Mouse (Mus musculus) testis, postnatal 10 days (tissue): ENCODE measurements at regions not wholly inside any gene's neighbourhood (a gene's known extent, or its start where the extent isn't known, plus 50 kb on each side); places are given as distances from the start of the nearest gene placed in this dataset.

Experiments used
- DNase-seq: peaks from one replicate; pipeline ENCODE4 v3.0.0; 2021; ENCODE audit warnings: low spot score

DNA sequence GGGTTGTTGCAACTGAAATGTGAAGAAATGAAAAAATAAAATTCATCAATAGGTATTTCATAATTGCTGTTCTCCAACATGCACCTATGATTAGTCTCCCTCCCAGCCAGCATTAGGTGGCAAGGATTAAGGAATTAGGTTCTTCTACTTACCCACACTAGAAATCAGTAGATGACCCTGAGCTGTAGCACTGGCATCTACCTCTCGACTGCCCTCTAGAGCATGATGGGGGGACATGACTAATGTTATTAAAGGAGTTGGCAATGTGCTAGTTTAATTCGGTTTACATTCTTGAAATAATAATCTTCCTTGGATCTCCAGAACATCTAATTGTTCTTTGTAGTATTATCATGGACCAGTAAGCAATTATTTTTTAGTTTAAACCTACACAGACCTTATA lies 370.9 kb downstream of the Dcdc2c start:
- DNase-seq: no peak

DNA sequence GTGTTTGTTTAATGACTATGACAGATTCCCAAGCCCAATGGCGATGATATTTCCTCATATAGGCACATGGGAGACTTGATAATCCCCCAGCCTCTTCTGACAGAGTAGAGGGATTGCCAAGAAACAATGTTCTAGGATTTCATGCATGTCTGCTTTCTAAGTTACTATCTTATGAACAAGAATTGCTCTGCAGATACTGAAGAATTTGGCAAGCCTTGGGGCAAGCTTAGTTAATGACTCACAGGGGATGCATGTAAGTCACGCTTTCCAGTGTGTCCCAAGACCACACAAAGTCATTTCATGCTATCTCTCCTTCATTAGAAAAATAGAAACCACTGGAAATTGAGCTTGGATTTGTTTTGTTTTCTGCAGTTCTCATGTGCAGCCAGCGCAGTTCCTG lies 376.2 kb downstream of the Dcdc2c start:
- no peak for DNase-seq

- no peak for DNase-seq
These were observed 378.1 kb downstream of the Dcdc2c start for GRCm38 (mm10) chr12:28174078-28174477.

DNA sequence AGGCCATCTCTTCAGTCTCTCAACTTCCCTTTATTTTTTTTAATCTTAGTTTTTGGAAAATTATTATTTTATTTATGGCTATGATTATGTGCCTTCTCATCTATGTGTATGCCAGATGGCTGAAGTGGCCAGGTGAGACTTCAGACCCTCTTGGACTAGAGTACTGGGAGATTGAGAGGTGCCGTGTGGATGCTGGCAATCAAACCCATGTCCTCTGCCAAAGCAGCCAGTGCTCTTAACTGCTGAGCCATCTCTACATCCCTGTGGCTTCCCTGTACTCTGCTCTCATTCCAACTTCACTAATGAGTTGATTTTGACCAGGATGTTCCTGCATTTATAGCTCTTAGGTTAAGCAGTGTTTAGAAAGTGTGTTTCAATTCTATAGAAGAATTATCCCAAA lies 393.4 kb downstream of the Dcdc2c start:
- no peak for DNase-seq

GRCm38 (mm10) chr12:28150759-28151158 lies 401.4 kb downstream of the Dcdc2c start:
- no peak for DNase-seq

DNA sequence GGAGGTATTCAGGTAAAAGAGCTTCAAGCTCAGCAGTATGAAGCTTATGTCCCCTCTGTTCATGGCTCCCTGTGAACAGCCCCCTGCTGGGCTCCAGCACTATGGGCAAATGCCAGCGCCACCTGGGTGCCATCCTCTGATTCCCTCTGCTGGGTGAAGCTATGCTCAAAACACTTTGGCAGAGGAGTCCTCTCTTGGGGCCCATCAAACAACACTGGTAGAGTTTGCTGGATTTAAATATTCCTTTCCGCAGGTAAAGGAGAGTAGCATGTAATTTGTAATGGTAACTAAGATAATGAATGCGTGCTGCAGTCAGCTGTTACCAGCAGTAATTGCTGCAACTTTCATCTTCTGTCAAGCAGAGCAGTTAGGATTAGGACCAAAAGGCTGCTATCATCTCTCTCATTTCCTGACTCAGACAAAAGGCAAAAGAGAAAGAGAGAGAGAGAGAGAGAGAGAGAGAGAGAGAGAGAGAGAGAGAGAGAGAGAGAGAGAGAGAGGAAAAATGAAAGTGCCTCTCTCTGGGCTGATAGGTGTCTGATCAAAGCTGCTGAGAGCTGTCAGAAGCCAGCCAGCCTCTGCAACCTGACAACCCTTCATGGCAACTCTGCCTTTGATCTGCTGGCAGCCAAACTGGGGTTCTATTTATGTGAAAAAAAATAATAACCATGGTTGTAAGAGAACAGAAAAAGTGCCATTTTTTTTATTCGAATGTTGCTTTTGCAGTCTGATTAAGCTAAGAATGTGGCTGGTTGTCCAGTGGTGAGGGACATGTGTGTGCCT lies 416.2 kb downstream of the Dcdc2c start:
- DNase-seq: no peak

DNA sequence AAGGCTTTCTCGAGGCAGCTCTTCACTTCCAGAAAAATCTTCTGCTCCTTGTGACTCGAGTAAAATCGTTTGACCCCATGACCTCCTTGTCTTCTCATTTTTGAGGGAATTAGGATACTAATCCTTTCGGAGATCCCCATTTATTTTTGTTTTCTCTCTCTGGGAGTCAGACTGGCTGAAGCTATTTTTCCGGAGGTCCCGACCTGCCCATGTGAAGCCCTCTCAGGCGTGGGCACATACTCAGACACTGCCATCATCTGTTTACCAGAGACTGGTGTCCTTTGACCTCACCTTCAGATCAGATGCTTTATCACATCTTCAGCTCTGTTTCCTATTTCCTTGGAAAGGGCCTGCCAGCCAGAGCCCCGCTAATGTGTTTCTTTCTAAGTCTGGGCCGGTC lies 429.4 kb downstream of the Dcdc2c start:
- no peak for DNase-seq

DNA sequence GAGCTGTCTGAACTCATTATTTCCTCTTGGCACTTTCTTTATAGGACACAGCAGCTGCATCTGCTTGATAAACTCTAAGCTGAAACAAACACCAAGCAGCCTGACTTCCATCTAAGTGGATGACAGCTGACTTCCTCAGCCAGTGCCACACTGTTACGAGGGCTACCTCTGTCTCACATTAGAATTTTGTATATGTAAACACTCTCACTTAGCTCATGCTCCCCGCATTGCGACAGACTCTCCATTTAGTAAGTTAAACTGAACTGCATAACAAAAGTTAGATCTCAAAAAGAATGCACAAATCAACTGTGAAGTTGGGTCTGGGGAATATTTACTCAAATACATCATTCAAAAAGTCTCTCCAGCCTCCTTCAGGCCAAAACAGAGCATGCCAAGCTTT lies 432.1 kb downstream of the Dcdc2c start:
- DNase-seq: no peak

DNA sequence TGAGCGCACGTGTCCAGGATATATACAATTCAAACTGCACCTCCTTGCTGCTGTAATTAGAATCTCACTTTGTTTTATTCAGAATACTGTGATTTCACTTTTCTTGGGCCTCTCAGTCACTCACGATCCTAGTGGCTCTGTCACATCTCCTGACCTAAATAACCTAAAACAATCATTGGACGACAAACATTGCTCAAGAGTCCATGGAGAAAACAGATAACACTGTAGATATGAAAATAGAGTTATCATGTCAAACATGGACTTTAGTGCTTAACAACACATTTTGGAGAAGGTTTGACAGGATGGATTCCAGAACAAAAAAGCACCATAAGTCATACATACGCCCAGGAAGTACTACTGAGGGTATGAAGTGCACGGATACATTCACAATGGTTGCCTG lies 461.5 kb downstream of the Dcdc2c start:
- DNase-seq: no peak

- DNase-seq: no peak
These were observed 466.7 kb downstream of the Dcdc2c start for GRCm38 (mm10) chr12:28085460-28085859.

- DNase-seq: no peak
These were observed 475.6 kb downstream of the Dcdc2c start for GRCm38 (mm10) chr12:28076606-28077005.

DNA sequence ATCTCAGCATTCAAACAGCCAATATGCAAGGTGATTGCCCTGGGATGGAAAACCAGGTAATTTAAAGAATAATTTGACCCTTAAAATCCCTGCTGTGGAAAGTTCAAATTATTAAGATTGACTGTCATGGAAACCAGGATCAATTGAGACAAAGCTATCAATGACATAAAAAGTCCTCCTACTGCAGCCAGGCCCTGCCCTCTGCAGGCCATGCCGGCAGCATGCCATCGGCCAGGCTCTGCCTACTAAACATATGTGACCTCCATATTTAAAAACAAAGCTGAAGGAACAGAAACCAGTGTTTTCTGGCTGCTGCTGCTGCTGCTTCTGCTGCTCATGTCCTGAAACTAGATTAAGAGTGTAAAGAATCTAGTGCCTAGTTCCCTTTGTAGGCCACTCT lies 483.6 kb downstream of the Dcdc2c start:
- no peak for DNase-seq

DNA sequence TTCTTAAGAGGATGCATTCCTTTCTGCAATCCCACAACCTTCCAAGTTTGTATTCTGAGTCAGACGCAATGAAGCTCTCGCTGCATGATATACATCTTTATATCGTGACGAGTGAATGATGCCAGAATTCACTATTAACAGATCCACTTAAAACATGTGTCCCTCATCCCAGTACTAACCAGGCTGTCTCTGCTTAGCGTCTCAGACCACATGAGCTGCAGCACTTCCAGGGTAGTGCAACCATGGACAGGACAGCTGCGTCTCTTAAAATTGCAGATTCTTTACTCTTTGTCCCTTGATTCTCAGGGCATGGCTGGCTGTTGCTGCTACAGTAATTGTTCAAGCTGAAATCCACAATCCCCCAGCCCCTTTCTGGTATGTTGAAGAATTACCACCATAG lies 491.9 kb downstream of the Dcdc2c start:
- DNase-seq: no peak

DNA sequence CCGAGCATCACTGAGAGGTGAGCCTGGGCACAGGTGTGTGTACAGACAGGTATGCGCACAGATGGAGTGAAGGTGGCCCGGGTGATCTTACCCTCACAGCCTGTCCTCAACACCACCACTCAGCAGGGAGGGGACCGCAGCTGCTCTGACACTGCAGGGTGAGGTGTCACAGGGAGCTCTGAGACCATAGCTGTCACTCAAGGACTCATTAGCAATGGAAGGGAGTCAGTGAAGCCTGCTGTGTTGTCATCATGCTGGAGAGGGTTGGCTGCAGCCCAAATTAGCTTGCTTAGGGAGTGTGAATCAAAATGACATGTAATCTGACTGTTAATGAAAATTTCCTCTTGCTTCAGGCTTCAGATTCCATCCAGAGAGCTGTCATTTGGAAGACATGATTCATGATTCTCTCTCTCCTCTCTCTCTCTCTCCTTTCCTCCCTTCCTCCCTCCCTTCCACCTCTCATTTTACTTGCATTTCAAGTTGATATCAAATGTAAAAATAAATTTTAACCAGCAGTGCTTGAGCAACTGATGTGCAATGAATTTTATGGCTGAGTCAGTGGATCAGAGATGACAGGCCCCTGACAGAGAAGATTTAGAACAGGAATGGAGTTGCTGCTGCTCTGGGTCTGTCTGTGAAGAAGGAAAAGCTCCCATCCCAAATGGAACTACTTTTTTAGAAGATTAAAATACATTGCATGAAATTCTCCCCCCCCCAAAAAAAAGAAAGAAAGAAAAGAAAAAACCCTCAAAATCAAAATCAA lies 496.5 kb downstream of the Dcdc2c start:
- no peak for DNase-seq

DNA sequence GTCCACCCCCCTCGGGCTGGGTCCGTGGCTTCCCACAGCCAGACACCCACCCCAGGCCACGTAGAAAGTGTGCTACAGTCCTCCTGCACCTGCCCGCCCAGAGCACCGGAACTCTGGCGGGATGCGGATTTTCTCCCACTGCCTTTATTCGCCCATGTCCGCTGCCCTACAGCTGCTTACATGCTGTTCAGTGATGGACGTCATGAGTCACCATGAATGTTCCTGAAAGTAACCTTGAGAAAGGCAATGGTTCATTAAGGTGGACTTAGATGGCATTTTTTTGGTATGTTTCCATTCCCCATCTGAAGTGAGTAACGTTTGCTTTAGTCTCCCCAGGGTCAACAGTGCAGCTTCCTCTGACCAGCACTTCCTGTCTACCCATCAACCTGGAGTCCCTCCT lies 497.8 kb downstream of the Dcdc2c start:
- no peak for DNase-seq

GRCm38 (mm10) chr12:28047989-28048388 lies 504.2 kb downstream of the Dcdc2c start:
- no peak for DNase-seq

DNA sequence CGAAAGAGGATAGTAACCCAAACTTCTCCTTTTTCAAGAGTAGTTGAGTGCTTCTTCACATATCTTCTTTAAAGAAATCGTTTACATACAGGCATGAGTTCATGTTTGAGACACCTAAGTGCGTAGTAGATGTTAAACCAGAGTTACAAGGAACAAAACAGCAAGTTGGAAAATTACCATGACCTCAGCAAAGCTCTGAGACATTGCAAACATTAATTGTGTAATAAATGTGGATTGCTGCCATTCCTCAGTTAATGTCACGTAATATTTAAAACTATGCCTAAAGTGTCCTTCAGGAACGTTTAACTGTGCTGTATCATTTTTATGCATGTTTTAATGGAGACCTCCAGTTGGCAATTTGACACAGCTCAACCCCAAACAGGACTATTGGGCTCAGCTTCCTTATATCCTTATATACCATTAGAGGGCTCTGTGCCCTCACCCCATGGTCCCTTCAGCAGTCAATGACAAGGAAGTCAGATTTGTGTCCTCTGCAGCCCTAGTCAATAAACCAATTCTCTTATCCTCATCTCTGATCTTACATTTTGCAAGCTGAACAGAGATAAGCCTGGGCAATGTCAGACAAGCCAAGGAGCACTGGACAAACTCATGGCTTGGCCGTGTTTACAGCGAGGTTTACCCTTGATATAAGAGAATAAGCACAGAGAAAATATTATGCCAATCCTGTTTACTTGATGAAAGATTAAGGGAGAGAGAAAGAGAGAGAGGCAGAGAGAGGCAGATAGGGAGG lies 513.9 kb downstream of the Dcdc2c start:
- DNase-seq: no peak

DNA sequence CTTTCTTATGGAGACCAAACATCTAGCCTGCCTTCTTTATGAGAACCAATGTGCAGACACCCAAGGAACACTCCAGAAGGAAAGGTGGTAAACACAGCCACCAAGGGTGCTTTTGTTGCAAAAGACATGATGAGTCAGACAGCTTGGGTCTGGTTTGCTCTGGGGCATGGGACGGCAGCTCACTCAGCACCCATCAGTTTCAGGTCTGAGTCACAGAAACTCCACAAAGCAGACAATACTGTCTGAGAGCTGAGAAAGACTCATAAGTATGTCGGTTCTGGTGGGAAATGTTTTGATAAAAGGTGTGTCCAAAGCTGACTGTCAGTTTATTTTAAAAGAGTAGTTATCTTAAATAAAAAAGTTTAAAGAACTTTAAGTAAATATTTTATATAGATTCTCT lies 553.0 kb downstream of the Dcdc2c start:
- DNase-seq: no peak

- no peak for DNase-seq
These were observed 560.0 kb downstream of the Dcdc2c start for GRCm38 (mm10) chr12:27992152-27992551.

DNA sequence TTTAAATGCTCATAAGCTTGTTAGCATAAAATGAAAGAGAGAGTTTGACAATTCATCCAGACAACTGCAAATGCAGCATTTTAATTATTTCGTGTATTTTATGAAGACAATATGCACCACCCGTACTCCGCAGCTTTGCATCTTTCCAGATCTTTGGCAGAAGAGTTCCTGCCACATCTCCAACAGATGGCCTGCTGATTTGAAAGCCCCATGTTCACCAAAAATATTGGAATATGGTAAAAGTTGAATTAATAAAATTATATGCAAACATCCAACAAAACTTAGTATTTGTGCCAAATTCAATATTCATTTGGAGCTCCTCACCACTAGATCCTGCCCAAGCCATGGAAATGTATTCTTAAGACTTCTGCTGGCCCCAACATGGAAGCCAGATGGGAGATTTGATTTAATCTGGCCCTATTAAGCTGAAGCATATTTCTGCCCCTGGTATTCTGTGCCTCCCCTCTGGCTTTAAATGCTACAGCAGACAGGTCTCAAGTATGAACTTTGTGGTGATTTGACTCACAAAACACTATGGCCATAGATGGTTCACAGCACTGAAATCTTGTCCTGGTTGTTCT lies 567.8 kb downstream of the Dcdc2c start:
- no peak for DNase-seq

DNA sequence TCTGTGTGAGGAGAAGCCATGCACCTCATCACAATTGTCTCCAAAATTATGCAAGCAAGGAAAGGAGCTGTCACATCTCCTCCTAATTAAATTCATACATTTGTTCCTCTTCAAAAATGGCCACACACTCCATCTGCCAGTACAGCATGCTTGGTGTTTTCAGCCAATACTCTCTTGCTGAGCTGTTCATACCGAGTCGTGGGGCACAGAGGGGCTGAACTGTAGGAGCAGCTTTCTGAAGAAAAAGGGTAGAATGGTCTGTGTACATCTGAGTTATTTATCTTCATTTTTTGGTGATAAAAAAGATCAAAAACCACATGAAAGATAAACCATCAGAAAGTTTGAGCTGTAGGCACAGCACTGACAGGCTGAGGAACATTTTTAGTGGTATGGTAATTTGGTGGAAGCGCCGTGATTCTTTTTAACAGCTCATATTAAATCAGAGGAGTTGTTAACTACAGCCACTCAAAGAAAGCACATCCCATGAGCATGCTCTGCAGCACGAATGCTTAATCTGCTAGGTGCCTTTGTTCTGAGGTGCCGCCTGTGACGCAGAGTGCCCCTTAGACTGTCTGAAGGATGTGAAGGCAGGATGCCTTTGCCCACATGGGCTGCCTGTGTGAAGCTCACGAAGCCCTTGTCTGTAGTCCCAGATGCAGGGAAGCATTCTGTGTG lies 573.8 kb downstream of the Dcdc2c start:
- DNase-seq: no peak
